Mouse (Mus musculus) limb, embryonic 15.5 days (tissue): ENCODE measurements around the gene 4930452B06Rik. TPM values are rescaled to one million over a fixed set of nuclear protein-coding genes. Genes with fewer than 3 reads are reported as not detected.

Experiments
- ATAC-seq: fragments of 200-750 bp; cut with Nextera tagmentation; 2 replicates; pipeline ENCODE4 v1.8.0; 2017; ENCODE audit warnings: low read depth, moderate TSS enrichment; ENCODE audit not compliant: insufficient number of reproducible peaks, low FRiP score, low TSS enrichment
- H3K27ac ChIP-seq: fragments of 300-500 bp; sonication (generic); 2 replicates; pipeline ENCODE4 v1.5.1; 2015; ENCODE audit warnings: moderate library complexity, mild to moderate bottlenecking, inconsistent platforms
- H3K27me3 ChIP-seq: fragments of 300-500 bp; sonication (generic); 2 replicates; pipeline ENCODE4 v1.6.1; 2015; ENCODE audit warnings: inconsistent platforms
- H3K36me3 ChIP-seq: fragments of 300-500 bp; sonication (generic); 2 replicates; pipeline ENCODE4 v1.6.1; 2015; ENCODE audit warnings: inconsistent platforms
- H3K4me1 ChIP-seq: fragments of 300-500 bp; sonication (generic); 2 replicates; pipeline ENCODE4 v1.6.1; 2015; ENCODE audit warnings: inconsistent platforms
- H3K4me2 ChIP-seq: fragments of 300-500 bp; sonication (generic); 2 replicates; pipeline ENCODE4 v1.6.1; 2015; ENCODE audit warnings: mild to moderate bottlenecking, inconsistent platforms
- H3K4me3 ChIP-seq: fragments of 300-500 bp; sonication (generic); 2 replicates; pipeline ENCODE4 v1.5.1; 2015; ENCODE audit warnings: mild to moderate bottlenecking, inconsistent platforms
- H3K9ac ChIP-seq: fragments of 300-500 bp; sonication (generic); 2 replicates; pipeline ENCODE4 v1.6.1; 2015; ENCODE audit warnings: inconsistent platforms
- H3K9me3 ChIP-seq: fragments of 300-500 bp; sonication (generic); 2 replicates; pipeline ENCODE4 v1.6.1; 2016; ENCODE audit warnings: inconsistent platforms
- WGBS: fragments of 180-500 bp; shearing (Covaris S2); methylation state at CpG from one replicate; pipeline ENCODE4 v1.1.7; 2015; 5-methylcytosine and 5-hydroxymethylcytosine counted together
- polyA plus RNA-seq: library from polyadenylated mRNA; unstranded; fragments of >200 nt; fragmentation: Nextera tagmentation; extraction: Ambion mirVana; gene quantifications from 2 replicates; pipeline ENCODE4 v1.2.1, GENCODE M21; 2015

4930452B06Rik gene
- polyA plus RNA-seq, 1 experiment from 2014 or later: 3.8 TPM

DNA sequence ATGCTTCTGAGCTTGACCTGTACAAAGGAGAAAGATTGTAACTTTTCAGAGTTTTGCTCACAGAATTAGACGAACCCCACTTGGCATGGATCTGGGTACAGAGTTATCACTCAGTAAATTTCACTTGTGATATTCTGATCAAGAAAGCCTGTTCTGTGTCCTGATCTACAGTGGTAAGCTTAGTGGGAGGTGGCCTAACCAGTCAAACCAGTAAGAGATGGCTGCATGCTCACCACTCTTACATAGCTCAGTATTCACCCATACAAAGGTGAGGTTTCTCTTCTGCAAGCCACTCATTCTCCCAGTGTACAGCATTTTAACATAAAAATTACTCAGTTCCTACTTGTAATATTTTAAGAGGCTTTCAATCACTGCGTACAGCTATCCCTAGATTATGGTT is 221.7 kb downstream of the 4930452B06Rik start:
- ATAC-seq: no peak
- Histone ChIP-seq H3K27ac (no peak overlapping the region), H3K36me3 (no peaks in the 10 kb centered on the region), H3K9me3 (no peaks in the 10 kb centered on the region), H3K27me3 (no peaks in the 10 kb centered on the region), H3K9ac (no peak overlapping the region), H3K4me2 (no peak overlapping the region), H3K4me1 (no peaks in the 10 kb centered on the region), H3K4me3 (no peak overlapping the region)
- 79% methylated on average over 2 of the region's 2 CpGs for WGBS

DNA sequence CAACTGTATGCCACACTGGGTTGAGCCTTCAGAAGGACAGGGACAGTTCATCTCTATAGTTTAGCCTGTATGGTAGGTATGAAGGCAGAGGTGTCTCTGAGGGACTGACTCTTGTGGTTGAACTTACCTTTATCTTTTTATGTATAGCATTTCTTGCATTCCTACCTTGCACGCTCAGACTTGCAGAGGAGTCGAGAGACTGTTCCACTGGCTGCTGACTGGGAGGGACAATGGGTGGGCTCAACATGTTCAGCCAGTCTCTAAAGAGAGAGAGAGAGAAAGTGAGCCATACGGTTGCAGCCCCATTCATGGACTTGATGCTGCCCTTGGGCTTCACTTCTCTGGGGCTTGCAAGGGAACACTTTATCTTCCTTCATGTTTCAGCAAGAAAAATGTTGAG is 223.3 kb downstream of the 4930452B06Rik start:
- H3K4me3 ChIP-seq: no peak overlapping the region
- H3K4me1 ChIP-seq: no peaks in the 10 kb centered on the region
- no peak overlapping the region for H3K27ac ChIP-seq
- no peaks in the 10 kb centered on the region for H3K36me3 ChIP-seq
- no peaks in the 10 kb centered on the region for H3K27me3 ChIP-seq
- no peaks in the 10 kb centered on the region for H3K9me3 ChIP-seq
- ATAC-seq: no peak
- H3K4me2 ChIP-seq: no peak overlapping the region
- 76% methylated on average over 3 of the region's 3 CpGs for WGBS
- H3K9ac ChIP-seq: no peak overlapping the region

- Histone ChIP-seq H3K27ac (no peak overlapping the region), H3K9me3 (no peaks in the 10 kb centered on the region), H3K4me2 (no peak overlapping the region), H3K27me3 (no peaks in the 10 kb centered on the region), H3K36me3 (no peaks in the 10 kb centered on the region), H3K4me1 (no peaks in the 10 kb centered on the region), H3K4me3 (no peak overlapping the region), H3K9ac (no peak overlapping the region)
- no peak for ATAC-seq
- 43% methylated on average over 3 of the region's 3 CpGs for WGBS
Measured at GRCm38 (mm10) chr14:8441623-8442022, 224.4 kb downstream of the 4930452B06Rik start.

- Histone ChIP-seq H3K27me3 (no peaks in the 10 kb centered on the region), H3K27ac (no peak overlapping the region), H3K4me1 (no peaks in the 10 kb centered on the region), H3K36me3 (no peaks in the 10 kb centered on the region), H3K4me2 (no peak overlapping the region), H3K9me3 (no peaks in the 10 kb centered on the region), H3K4me3 (no peak overlapping the region), H3K9ac (no peak overlapping the region)
- 56% methylated on average over 6 of the region's 6 CpGs for WGBS
- no peak for ATAC-seq
Measured at GRCm38 (mm10) chr14:8430611-8431230, 235.3 kb downstream of the 4930452B06Rik start.

- Histone ChIP-seq H3K4me3 (no peak overlapping the region), H3K36me3 (no peaks in the 10 kb centered on the region), H3K9ac (no peak overlapping the region), H3K4me1 (no peaks in the 10 kb centered on the region), H3K27me3 (no peaks in the 10 kb centered on the region), H3K27ac (no peak overlapping the region), H3K4me2 (no peak overlapping the region), H3K9me3 (no peaks in the 10 kb centered on the region)
- ATAC-seq: no peak
- 88% methylated on average over 2 of the region's 2 CpGs for WGBS
Measured at GRCm38 (mm10) chr14:8429767-8430166, 236.3 kb downstream of the 4930452B06Rik start.

GRCm38 (mm10) chr14:8422833-8423232 is 243.2 kb downstream of the 4930452B06Rik start:
- no peak for ATAC-seq
- Histone ChIP-seq H3K4me3 (no peak overlapping the region), H3K36me3 (no peaks in the 10 kb centered on the region), H3K27ac (no peak overlapping the region), H3K27me3 (no peaks in the 10 kb centered on the region), H3K9me3 (no peaks in the 10 kb centered on the region), H3K9ac (no peak overlapping the region), H3K4me2 (no peak overlapping the region), H3K4me1 (0 out of 2 replicates have a peak, but pooled peaks cover 4% of the 10 kb centered on the region)
- 84% methylated on average over 3 of the region's 3 CpGs for WGBS

GRCm38 (mm10) chr14:8421199-8421787 is 244.7 kb downstream of the 4930452B06Rik start:
- Histone ChIP-seq H3K9me3 (no peaks in the 10 kb centered on the region), H3K36me3 (no peaks in the 10 kb centered on the region), H3K4me3 (no peak overlapping the region), H3K27me3 (no peaks in the 10 kb centered on the region), H3K27ac (no peak overlapping the region), H3K4me2 (0 out of 2 replicates have a peak overlapping the region, but pooled peaks have one; percentile 22), H3K9ac (no peak overlapping the region), H3K4me1 (0 out of 2 replicates have a peak, but pooled peaks cover 4% of the 10 kb centered on the region)
- no peak for ATAC-seq
- WGBS: 15% methylated on average over 10 of the region's 10 CpGs

DNA sequence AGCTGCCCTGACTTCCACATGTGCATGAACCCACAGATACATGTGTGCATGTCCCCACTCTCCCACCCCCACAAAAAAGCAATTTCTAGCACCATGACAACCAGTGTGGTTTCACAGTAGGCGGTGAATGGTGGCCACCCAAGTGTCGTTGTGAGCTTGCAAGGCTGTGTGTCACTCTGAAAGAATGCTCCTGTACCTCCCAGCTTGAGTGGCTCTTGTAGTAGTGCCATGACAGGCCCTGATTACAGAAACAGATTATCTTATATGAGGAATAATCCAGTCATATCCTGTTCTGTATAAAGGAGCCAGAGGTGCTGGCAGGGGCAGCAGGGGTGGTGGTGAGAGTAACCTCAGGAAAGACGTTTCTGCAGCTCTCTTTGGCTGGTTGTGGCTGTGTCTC is 247.4 kb downstream of the 4930452B06Rik start:
- Histone ChIP-seq H3K4me3 (no peak overlapping the region), H3K9ac (no peak overlapping the region), H3K4me2 (no peak overlapping the region), H3K4me1 (0 out of 2 replicates have a peak, but pooled peaks cover 4% of the 10 kb centered on the region), H3K36me3 (no peaks in the 10 kb centered on the region), H3K27ac (no peak overlapping the region), H3K9me3 (no peaks in the 10 kb centered on the region), H3K27me3 (no peaks in the 10 kb centered on the region)
- WGBS: 50% methylated on average over 3 of the region's 3 CpGs
- no peak for ATAC-seq

DNA sequence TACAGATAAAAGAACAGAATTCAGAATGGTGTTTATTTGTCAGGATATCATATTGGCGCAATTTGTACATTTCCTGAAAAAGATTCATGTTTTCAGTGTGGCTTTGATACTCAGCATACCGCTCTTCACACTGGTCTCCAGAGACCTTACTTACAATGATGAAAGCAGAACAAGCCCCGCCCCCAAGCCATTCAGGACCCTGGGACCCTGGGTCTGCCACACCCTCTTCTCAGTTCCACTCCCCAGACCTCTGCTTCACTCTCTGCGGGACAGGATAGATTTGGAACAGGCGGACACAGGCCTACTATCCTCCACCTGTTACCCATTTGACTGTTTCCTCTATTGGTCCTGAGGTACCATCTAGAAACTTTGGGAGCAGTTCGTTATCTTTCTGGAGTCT is 260.1 kb downstream of the 4930452B06Rik start:
- no peak overlapping the region for H3K4me2 ChIP-seq
- no peaks in the 10 kb centered on the region for H3K9me3 ChIP-seq

GRCm38 (mm10) chr14:8403310-8403709 is 262.7 kb downstream of the 4930452B06Rik start:
- ATAC-seq: no peak; the same call in 1 of the 2 replicates
- Histone ChIP-seq H3K9ac (no peak overlapping the region), H3K4me2 (no peak overlapping the region), H3K4me3 (no peak overlapping the region), H3K27me3 (no peaks in the 10 kb centered on the region), H3K27ac (no peak overlapping the region), H3K4me1 (no peaks in the 10 kb centered on the region), H3K9me3 (no peaks in the 10 kb centered on the region), H3K36me3 (no peaks in the 10 kb centered on the region)
- 88% methylated on average over 3 of the region's 3 CpGs for WGBS

More for the DNA sequence above, 260.1 kb downstream of the 4930452B06Rik start:
- H3K4me1 ChIP-seq: no peaks in the 10 kb centered on the region
- no peaks in the 10 kb centered on the region for H3K27me3 ChIP-seq
- H3K4me3 ChIP-seq: no peak overlapping the region
- no peak overlapping the region for H3K27ac ChIP-seq
- no peaks in the 10 kb centered on the region for H3K36me3 ChIP-seq
- no peak for ATAC-seq
- no peak overlapping the region for H3K9ac ChIP-seq
- 64% methylated on average over 6 of the region's 6 CpGs for WGBS

DNA sequence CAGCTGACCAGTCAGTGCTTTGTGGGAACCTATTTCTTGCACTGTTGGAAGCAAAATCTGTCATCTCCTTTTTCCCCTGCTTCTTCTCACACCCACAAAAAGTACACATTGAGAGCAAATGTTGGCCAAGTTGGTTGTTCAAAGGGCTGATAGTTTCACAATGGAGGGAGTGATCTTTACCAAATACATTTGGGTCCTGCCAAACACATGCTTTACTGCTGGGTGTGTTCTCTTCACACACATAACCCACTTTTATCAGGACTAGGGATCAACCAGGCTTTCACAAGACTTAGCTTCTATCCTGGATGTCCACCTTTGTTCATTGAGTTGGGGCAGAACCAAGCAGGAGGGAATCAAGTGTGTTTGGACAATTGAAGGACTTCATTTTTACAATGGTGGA is 267.5 kb downstream of the 4930452B06Rik start:
- H3K36me3 ChIP-seq: no peaks in the 10 kb centered on the region
- no peaks in the 10 kb centered on the region for H3K9me3 ChIP-seq
- no peak overlapping the region for H3K27ac ChIP-seq
- ATAC-seq: no peak
- H3K4me2 ChIP-seq: no peak overlapping the region
- no peaks in the 10 kb centered on the region for H3K27me3 ChIP-seq
- peaks cover 3% of the 10 kb centered on the region; the same call in 1 of the 2 replicates for H3K4me1 ChIP-seq
- no peak overlapping the region for H3K9ac ChIP-seq
- H3K4me3 ChIP-seq: no peak overlapping the region

GRCm38 (mm10) chr14:8395690-8396287 is 270.3 kb downstream of the 4930452B06Rik start:
- no peaks in the 10 kb centered on the region for H3K9me3 ChIP-seq
- no peak overlapping the region for H3K27ac ChIP-seq
- 43% methylated on average over 7 of the region's 7 CpGs for WGBS
- H3K9ac ChIP-seq: no peak overlapping the region
- no peaks in the 10 kb centered on the region for H3K27me3 ChIP-seq
- H3K4me1 ChIP-seq: peaks cover 3% of the 10 kb centered on the region; the same call in 1 of the 2 replicates
- no peak for ATAC-seq
- no peak overlapping the region for H3K4me2 ChIP-seq
- H3K4me3 ChIP-seq: no peak overlapping the region
- H3K36me3 ChIP-seq: no peaks in the 10 kb centered on the region
